Mouse (Mus musculus) testis, adult 2 months (tissue): Measurements from ENCODE around the gene Tra2a. TPM values are rescaled to one million over a fixed set of nuclear protein-coding genes. Genes with fewer than 3 reads are reported as not detected.

ENCODE experiments used
- H3K27ac ChIP-seq: fragments of 200-500 bp; 2 replicates; pipeline ENCODE4 v1.5.1; 2012; ENCODE audit warnings: low read depth, low read length; ENCODE audit not compliant: control insufficient read depth, insufficient read depth
- H3K27me3 ChIP-seq: fragments of 200-500 bp; 2 replicates; pipeline ENCODE4 v1.6.1; 2012; ENCODE audit warnings: mild to moderate bottlenecking, low read length, moderate library complexity; ENCODE audit not compliant: control insufficient read depth, insufficient read depth
- H3K36me3 ChIP-seq: fragments of 200-500 bp; 2 replicates; pipeline ENCODE4 v1.6.1; 2012; ENCODE audit warnings: mild to moderate bottlenecking, low read length; ENCODE audit not compliant: control insufficient read depth, insufficient read depth
- H3K4me1 ChIP-seq: fragments of 200-500 bp; 2 replicates; pipeline ENCODE4 v1.6.1; 2012; ENCODE audit warnings: low read length; ENCODE audit not compliant: control insufficient read depth, insufficient read depth
- H3K4me3 ChIP-seq: fragments of 200-500 bp; 2 replicates; pipeline ENCODE4 v1.5.1; 2012; ENCODE audit warnings: low read depth, mild to moderate bottlenecking, low read length, moderate library complexity, mixed read lengths; ENCODE audit not compliant: control insufficient read depth
- CTCF ChIP-seq: fragments of 200-500 bp; IDR thresholded peaks from 2 replicates; pipeline ENCODE4 v1.5.1; 2012; ENCODE audit warnings: low read depth, mild to moderate bottlenecking, inconsistent platforms, low read length, moderate library complexity; ENCODE audit not compliant: control insufficient read depth, insufficient read depth, insufficient replicate concordance
- POLR2A ChIP-seq: fragments of 200-500 bp; IDR thresholded peaks from 2 replicates; pipeline ENCODE4 v1.6.1; 2012; ENCODE audit warnings: low read depth, mild to moderate bottlenecking, inconsistent platforms, low read length, moderate library complexity; ENCODE audit not compliant: control insufficient read depth
- polyA plus RNA-seq: library from polyadenylated mRNA; depleted of rRNA; stranded (reverse); fragments of >200 nt; gene quantifications from 2 replicates; pipeline ENCODE4 v1.2.3, GENCODE M21; 2012

Tra2a gene
- polyA plus RNA-seq, 1 experiment: 45.4 TPM

GRCm38 (mm10) chr6:49262421-49262820 is 1.4 kb downstream of the Tra2a start:
- Histone ChIP-seq H3K36me3 (no peaks in the 10 kb centered on the region), H3K27ac (no peak overlapping the region; the same call in 1 of the 2 replicates), H3K4me1 (peaks cover 2% of the 10 kb centered on the region), H3K4me3 (peak overlapping the region; percentile 99), H3K27me3 (no peaks in the 10 kb centered on the region)
- no peak for TF ChIP-seq CTCF
- no peak for TF ChIP-seq POLR2A

- no peak for TF ChIP-seq CTCF
- no peak overlapping the region for H3K27ac ChIP-seq
- no peak overlapping the region for H3K4me3 ChIP-seq
- no peaks in the 10 kb centered on the region for H3K27me3 ChIP-seq
- H3K4me1 ChIP-seq: peaks cover 2% of the 10 kb centered on the region
- H3K36me3 ChIP-seq: no peaks in the 10 kb centered on the region
These were observed 4.1 kb downstream of the Tra2a start for GRCm38 (mm10) chr6:49259711-49260110.

DNA sequence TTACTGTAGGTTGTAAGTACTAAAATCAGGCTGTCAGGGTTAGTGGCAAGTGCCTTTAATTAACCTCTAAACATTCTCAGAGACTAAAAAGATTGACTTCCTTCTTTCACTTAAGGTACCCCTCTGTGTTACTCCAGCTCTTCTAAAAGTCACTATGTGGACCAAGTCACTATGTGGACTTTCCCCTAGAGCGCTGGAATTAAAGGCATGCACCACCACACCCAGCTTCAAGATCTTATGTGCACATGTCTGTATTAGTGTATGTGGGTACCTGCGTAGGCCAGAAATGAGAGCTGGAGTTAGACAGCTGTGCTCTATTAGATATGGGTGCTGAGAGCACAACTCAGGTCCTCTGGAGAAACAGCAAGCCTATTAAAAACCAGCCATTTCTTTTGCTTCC is 6.0 kb downstream of the Tra2a start:
- no peaks in the 10 kb centered on the region for H3K27me3 ChIP-seq
- no peaks in the 10 kb centered on the region for H3K36me3 ChIP-seq
- TF ChIP-seq POLR2A (no peak), CTCF (no peak)
- H3K4me3 ChIP-seq: no peak overlapping the region
- no peak overlapping the region for H3K27ac ChIP-seq
- H3K4me1 ChIP-seq: peaks cover 2% of the 10 kb centered on the region

GRCm38 (mm10) chr6:49252207-49252606 is 11.6 kb downstream of the Tra2a start:
- TF ChIP-seq POLR2A (no peak), CTCF (no peak)
- Histone ChIP-seq H3K27me3 (no peaks in the 10 kb centered on the region), H3K4me3 (no peak overlapping the region), H3K27ac (no peak overlapping the region), H3K4me1 (no peaks in the 10 kb centered on the region), H3K36me3 (no peaks in the 10 kb centered on the region; the same call in none of the 2 replicates)

DNA sequence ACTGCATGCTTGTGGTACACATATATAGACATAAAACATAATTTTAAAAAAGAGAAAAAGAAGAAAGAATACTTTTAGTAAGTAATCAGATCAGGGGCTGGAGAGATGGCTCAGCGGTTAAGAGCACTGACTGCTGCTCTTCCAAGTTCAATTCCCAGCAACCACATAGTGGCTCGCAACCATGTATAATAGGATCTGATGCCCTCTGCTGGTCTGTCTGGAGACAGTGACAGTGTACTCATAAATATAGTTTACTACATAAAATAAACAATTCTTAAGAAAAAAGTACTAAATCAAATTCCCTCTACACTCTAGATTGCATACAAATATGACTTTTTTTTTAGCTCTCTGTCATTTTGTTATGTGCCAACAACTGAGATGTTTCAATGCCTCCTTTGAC is 12.6 kb downstream of the Tra2a start:
- H3K36me3 ChIP-seq: no peaks in the 10 kb centered on the region; the same call in none of the 2 replicates
- H3K27ac ChIP-seq: no peak overlapping the region
- H3K4me3 ChIP-seq: no peak overlapping the region
- TF ChIP-seq POLR2A (no peak), CTCF (no peak)
- H3K27me3 ChIP-seq: no peaks in the 10 kb centered on the region
- no peaks in the 10 kb centered on the region for H3K4me1 ChIP-seq

- no peak overlapping the region for H3K27ac ChIP-seq
These were observed 16.6 kb downstream of the Tra2a start for GRCm38 (mm10) chr6:49247246-49247645.

DNA sequence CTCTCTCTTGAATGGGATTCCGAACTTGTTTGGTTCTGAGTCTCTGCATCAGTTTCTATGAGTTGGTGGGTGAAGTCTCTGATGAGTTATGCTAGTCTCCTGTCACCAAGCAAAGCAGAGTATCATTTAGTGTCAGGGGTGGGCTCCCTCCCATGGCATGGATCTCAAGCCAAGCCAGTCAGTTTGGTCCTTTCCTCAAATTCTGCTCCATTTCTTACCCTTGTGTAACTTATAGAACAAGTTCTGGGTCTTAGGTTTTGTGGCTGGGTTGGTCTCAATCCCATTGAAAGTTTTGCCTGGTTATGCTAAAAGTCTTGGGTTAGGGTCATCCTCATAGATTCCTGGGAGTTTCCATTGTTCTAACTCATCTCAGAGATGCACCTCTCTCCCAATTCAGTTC is 21.5 kb downstream of the Tra2a start:
- H3K27ac ChIP-seq: no peak overlapping the region
- H3K4me1 ChIP-seq: peaks cover 3% of the 10 kb centered on the region; the same call in 1 of the 2 replicates
- no peak overlapping the region for H3K4me3 ChIP-seq
- no peaks in the 10 kb centered on the region for H3K27me3 ChIP-seq
- no peaks in the 10 kb centered on the region; the same call in 1 of the 2 replicates for H3K36me3 ChIP-seq
- TF ChIP-seq POLR2A (no peak), CTCF (no peak)

More at GRCm38 (mm10) chr6:49247246-49247645, 16.6 kb downstream of the Tra2a start:
- TF ChIP-seq POLR2A (no peak), CTCF (no peak)
- Histone ChIP-seq H3K36me3 (no peaks in the 10 kb centered on the region; the same call in none of the 2 replicates), H3K4me1 (no peaks in the 10 kb centered on the region), H3K27me3 (no peaks in the 10 kb centered on the region), H3K4me3 (no peak overlapping the region)

DNA sequence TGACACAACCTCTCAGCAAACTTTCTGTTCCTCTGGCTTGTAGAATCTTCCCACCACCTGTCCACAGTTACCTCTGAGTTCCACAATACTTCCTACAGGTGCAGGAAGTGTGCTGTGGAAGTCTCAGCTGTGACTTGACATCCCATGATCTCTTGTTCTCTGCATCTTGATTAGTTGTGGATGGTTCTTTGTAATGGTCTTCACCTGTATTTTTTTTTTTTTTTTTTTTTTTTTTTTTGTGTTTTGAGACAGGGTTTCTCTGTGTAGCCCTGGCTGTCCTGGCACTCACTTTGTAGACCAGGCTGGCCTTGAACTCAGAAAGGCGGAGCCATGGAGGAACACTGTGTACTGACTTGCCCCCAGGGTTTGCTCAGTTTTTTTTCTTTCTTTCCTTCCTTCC is 22.3 kb downstream of the Tra2a start:
- Histone ChIP-seq H3K36me3 (no peaks in the 10 kb centered on the region), H3K27ac (no peak overlapping the region)

More for the DNA sequence above, 22.3 kb downstream of the Tra2a start:
- TF ChIP-seq CTCF (no peak), POLR2A (no peak)
- no peak overlapping the region for H3K4me3 ChIP-seq
- peaks cover 3% of the 10 kb centered on the region; the same call in 1 of the 2 replicates for H3K4me1 ChIP-seq
- no peaks in the 10 kb centered on the region for H3K27me3 ChIP-seq
